Mouse (Mus musculus) ES-Bruce4 (cell line): ENCODE measurements at regions not wholly inside any gene's neighbourhood (a gene's known extent, or its start where the extent isn't known, plus 50 kb on each side); places are given as distances from the start of the nearest gene placed in this dataset.

Experiments
- H3K27ac ChIP-seq: 2 replicates; pipeline ENCODE4 v1.5.1; 2012; ENCODE audit warnings: low read length, inconsistent platforms; ENCODE audit not compliant: insufficient read depth
- H3K27me3 ChIP-seq: 2 replicates; pipeline ENCODE4 v1.6.1; 2012; ENCODE audit warnings: mild to moderate bottlenecking, low read length, inconsistent platforms; ENCODE audit not compliant: control insufficient read depth, poor library complexity, insufficient read depth, severe bottlenecking
- H3K36me3 ChIP-seq: 2 replicates; pipeline ENCODE4 v1.6.1; 2012; ENCODE audit warnings: inconsistent platforms, mild to moderate bottlenecking, low read length, moderate library complexity; ENCODE audit not compliant: control insufficient read depth, poor library complexity, insufficient read depth, severe bottlenecking
- H3K4me1 ChIP-seq: one replicate; pipeline ENCODE4 v1.8.1; 2011; ENCODE audit warnings: low read length; ENCODE audit not compliant: control insufficient read depth, insufficient read depth
- H3K4me3 ChIP-seq: 2 replicates; pipeline ENCODE4 v1.5.1; 2011; ENCODE audit warnings: low read depth, mild to moderate bottlenecking, low read length
- H3K9ac ChIP-seq: 2 replicates; pipeline ENCODE4 v1.6.1; 2012; ENCODE audit warnings: low read depth, mild to moderate bottlenecking, inconsistent platforms; ENCODE audit not compliant: poor library complexity, severe bottlenecking
- H3K9me3 ChIP-seq: replicated peaks from 2 replicates; pipeline ENCODE4 v1.6.1; 2012; ENCODE audit warnings: mild to moderate bottlenecking, low read length, inconsistent platforms; ENCODE audit not compliant: control insufficient read depth, poor library complexity, insufficient read depth, severe bottlenecking
- CTCF ChIP-seq: IDR thresholded peaks from one replicate; pipeline ENCODE4 v1.8.1; 2011; ENCODE audit warnings: low read depth, low read length
- EP300 ChIP-seq: IDR thresholded peaks from 2 replicates; pipeline ENCODE4 v1.6.1; 2011; ENCODE audit warnings: low read depth, low read length; ENCODE audit not compliant: insufficient read depth
- POLR2A ChIP-seq: IDR thresholded peaks from one replicate; pipeline ENCODE4 v1.8.1; 2011; ENCODE audit warnings: low read length; ENCODE audit not compliant: insufficient read depth

DNA sequence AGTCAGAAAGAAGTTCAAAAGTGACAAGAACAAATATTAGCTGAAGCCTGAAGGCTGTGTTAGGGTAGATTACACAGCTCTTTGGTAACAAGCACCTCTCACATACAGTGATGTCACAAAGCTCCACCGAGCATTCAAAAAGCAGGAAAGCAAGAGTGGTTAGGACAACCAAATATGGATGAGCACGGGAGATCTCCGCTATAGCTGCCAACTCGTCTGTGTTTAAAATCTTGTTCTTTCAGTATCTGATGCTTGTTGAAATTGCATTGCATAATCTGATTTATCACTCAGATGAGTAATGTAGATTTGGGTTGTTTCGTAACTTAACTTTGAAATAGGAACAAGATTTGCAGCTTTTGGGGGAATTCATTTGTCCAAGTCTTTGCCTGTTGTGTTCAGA is 652.8 kb downstream of the Bckdhb start:
- TF ChIP-seq POLR2A (no peak), CTCF (no peak), EP300 (no peak)
- H3K36me3 ChIP-seq, result no peaks in the 10 kb centered on the region

DNA sequence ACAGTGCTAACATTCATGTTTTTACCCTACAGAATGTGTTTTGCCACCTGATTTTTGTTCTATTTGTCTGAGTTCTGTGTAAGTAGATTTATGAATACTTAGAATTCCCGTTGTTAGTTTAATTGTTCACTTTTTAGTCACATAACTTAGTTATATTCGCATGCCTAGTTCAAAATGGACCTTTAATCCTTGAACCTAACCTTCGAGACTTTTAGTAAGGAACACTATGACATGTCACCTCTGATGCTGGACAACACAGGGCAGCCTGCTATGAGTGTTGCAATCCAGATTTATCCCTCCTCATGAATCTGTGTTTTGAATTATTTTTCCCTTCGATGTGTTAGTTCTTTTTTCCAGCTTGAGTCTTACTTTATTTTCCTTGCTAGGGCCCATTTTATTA is 662.8 kb downstream of the Bckdhb start:
- Histone ChIP-seq H3K27ac (no peak overlapping the region), H3K9ac (no peak overlapping the region), H3K9me3 (no peaks in the 10 kb centered on the region), H3K36me3 (no peaks in the 10 kb centered on the region), H3K4me3 (no peak overlapping the region), H3K27me3 (no peaks in the 10 kb centered on the region), H3K4me1 (no peaks in the 10 kb centered on the region)
- TF ChIP-seq POLR2A, result no peak

More for the DNA sequence above, 652.8 kb downstream of the Bckdhb start:
- no peak overlapping the region for H3K4me3 ChIP-seq
- no peak overlapping the region for H3K27ac ChIP-seq
- no peaks in the 10 kb centered on the region for H3K27me3 ChIP-seq
- no peaks in the 10 kb centered on the region for H3K4me1 ChIP-seq
- H3K9ac ChIP-seq, result no peak overlapping the region
- no peaks in the 10 kb centered on the region for H3K9me3 ChIP-seq

DNA sequence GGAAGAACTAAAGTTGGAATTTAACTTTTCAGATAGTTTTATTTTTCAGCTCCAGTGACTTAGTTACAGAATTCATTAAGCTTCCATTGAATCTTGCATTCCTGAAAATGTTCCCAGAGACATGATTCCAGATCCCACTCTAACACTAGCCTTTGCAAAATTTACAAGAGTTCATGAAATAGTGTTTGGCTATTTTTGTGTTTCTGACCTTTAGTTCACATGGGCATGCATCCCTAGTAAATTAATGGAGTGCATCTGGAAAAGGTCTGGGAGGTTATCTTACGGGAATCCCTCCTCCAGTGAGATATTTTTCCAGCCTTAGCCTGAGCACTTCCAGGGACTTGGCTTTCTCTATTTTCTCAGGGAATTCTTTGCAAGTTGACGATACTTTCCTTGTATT is 669.8 kb downstream of the Bckdhb start:
- H3K4me1 ChIP-seq, result no peaks in the 10 kb centered on the region

More for the DNA sequence above, 669.8 kb downstream of the Bckdhb start:
- no peak overlapping the region for H3K9ac ChIP-seq
- H3K27me3 ChIP-seq, result no peaks in the 10 kb centered on the region
- no peak for TF ChIP-seq CTCF
- no peak for TF ChIP-seq POLR2A
- TF ChIP-seq EP300, result no peak
- H3K4me3 ChIP-seq, result no peak overlapping the region
- H3K9me3 ChIP-seq, result no peaks in the 10 kb centered on the region
- no peak overlapping the region for H3K27ac ChIP-seq
- no peaks in the 10 kb centered on the region for H3K36me3 ChIP-seq
